Mouse (Mus musculus) testis, adult 2 months (tissue): ENCODE measurements around the gene Rcsd1. TPM values are rescaled to one million over a fixed set of nuclear protein-coding genes. Genes with fewer than 3 reads are reported as not detected.

Source experiments
- H3K27ac ChIP-seq: fragments of 200-500 bp; 2 replicates; pipeline ENCODE4 v1.5.1; 2012; ENCODE audit warnings: low read depth, low read length; ENCODE audit not compliant: control insufficient read depth, insufficient read depth
- H3K27me3 ChIP-seq: fragments of 200-500 bp; 2 replicates; pipeline ENCODE4 v1.6.1; 2012; ENCODE audit warnings: mild to moderate bottlenecking, low read length, moderate library complexity; ENCODE audit not compliant: control insufficient read depth, insufficient read depth
- H3K36me3 ChIP-seq: fragments of 200-500 bp; 2 replicates; pipeline ENCODE4 v1.6.1; 2012; ENCODE audit warnings: mild to moderate bottlenecking, low read length; ENCODE audit not compliant: control insufficient read depth, insufficient read depth
- H3K4me1 ChIP-seq: fragments of 200-500 bp; 2 replicates; pipeline ENCODE4 v1.6.1; 2012; ENCODE audit warnings: low read length; ENCODE audit not compliant: control insufficient read depth, insufficient read depth
- H3K4me3 ChIP-seq: fragments of 200-500 bp; 2 replicates; pipeline ENCODE4 v1.5.1; 2012; ENCODE audit warnings: low read depth, mild to moderate bottlenecking, low read length, moderate library complexity, mixed read lengths; ENCODE audit not compliant: control insufficient read depth
- CTCF ChIP-seq: fragments of 200-500 bp; IDR thresholded peaks from 2 replicates; pipeline ENCODE4 v1.5.1; 2012; ENCODE audit warnings: low read depth, mild to moderate bottlenecking, inconsistent platforms, low read length, moderate library complexity; ENCODE audit not compliant: control insufficient read depth, insufficient read depth, insufficient replicate concordance
- POLR2A ChIP-seq: fragments of 200-500 bp; IDR thresholded peaks from 2 replicates; pipeline ENCODE4 v1.6.1; 2012; ENCODE audit warnings: low read depth, mild to moderate bottlenecking, inconsistent platforms, low read length, moderate library complexity; ENCODE audit not compliant: control insufficient read depth
- polyA plus RNA-seq: library from polyadenylated mRNA; depleted of rRNA; stranded (reverse); fragments of >200 nt; gene quantifications from 2 replicates; pipeline ENCODE4 v1.2.3, GENCODE M21; 2012

Gene Rcsd1
- polyA plus RNA-seq, 1 experiment: 0.89 TPM

DNA sequence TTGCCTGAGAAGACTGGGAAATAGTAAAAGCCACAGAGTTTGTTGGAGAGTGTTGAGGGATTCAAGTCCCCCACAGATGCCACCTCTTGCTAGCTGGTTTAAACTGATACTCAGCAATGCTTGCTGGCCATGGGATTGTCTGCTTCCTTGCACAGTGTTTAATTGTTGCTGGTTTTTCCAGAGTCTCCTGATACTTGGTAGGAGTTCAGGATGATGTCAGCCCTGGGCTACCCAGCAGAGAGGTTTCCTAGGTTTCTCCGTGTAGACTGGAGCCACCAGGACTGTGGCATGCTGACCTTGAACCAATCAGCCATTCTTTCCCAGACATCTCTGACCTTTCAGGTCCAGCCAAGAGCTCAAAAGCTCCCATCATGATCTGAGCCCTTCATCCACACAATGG lies 17.4 kb upstream of the Rcsd1 start:
- Histone ChIP-seq H3K4me3 (no peak overlapping the region), H3K27me3 (no peaks in the 10 kb centered on the region), H3K4me1 (no peaks in the 10 kb centered on the region), H3K27ac (no peak overlapping the region), H3K36me3 (no peaks in the 10 kb centered on the region)
- TF ChIP-seq CTCF (no peak), POLR2A (no peak)

- TF ChIP-seq CTCF: no peak
- no peak for TF ChIP-seq POLR2A
- H3K27ac ChIP-seq: no peak overlapping the region
Measured at GRCm38 (mm10) chr1:165725039-165725644, 15.6 kb upstream of the Rcsd1 start.

DNA sequence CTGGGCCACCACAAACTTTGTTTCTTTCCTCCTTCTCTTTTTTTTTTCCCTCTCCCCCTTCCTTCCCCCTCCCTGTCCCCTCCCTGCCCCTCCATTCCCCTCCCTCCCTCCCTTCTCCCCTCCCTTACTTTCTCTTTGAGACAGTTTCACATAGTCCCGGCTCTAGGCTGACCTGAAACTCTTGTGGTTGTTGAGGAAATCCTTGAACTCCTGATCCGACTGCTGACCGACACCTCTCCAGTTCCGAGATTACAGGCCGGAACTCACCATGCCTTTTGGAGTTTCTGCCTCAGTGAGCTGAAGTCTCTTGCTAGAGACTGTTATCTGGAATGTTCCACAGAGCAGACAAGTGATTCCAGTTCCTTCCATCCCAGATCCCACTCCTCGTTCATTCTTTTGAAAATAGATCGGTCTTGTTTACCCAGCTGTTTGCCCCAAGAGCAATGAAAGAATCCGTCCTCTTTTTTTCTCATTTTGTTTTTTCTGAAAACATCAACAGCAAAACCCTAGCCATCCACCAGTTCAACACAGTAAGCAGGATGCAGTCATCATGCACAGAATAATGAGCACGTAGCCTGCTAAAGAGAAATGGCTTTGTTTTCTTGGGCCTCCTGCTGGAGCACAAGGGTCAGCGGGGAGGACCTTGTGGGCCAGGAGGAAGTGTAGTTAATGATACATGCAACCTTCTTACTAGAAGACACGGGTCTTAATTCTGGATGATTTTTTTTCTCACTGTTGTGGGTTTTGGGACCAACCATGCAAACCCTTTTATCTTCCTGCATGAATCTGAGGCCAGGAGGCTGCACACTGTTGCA lies 14.9 kb upstream of the Rcsd1 start:
- Histone ChIP-seq H3K27me3 (no peaks in the 10 kb centered on the region), H3K4me1 (no peaks in the 10 kb centered on the region), H3K27ac (no peak overlapping the region), H3K36me3 (no peaks in the 10 kb centered on the region), H3K4me3 (no peak overlapping the region)
- no peak for TF ChIP-seq POLR2A
- TF ChIP-seq CTCF: no peak

More at GRCm38 (mm10) chr1:165725039-165725644, 15.6 kb upstream of the Rcsd1 start:
- Histone ChIP-seq H3K27me3 (no peaks in the 10 kb centered on the region), H3K36me3 (no peaks in the 10 kb centered on the region), H3K4me1 (no peaks in the 10 kb centered on the region), H3K4me3 (no peak overlapping the region)

DNA sequence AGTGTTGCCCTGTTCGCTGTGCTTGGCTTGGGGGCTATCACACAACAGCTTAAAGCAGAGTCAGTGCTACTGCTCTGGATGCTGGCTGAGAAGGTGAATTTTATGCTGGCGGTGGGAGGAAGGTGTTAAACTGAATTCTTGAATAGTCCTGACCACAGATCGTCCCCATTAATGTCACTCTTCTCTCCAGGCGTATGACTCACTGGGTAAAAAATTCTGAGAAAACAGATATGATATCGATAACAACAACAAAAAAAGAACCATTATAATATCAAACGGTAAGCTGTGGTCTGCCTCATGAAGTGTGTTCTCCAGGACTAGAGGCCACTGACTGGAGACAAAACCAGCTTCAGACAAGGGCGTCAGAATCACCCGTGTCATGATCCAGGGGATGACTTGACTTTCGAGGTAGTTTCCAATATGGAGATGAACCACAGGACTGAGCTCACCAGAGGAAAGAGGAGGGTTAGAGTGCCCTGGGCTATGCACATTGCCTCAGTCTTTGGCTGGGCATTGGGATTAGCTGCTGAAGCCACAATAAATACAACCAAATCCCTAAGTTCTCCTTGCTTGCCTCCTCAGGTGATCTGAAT lies 13.1 kb upstream of the Rcsd1 start:
- no peak overlapping the region for H3K27ac ChIP-seq
- H3K4me1 ChIP-seq: no peaks in the 10 kb centered on the region; the same call in none of the 2 replicates
- H3K36me3 ChIP-seq: no peaks in the 10 kb centered on the region
- TF ChIP-seq CTCF (no peak), POLR2A (no peak)
- H3K4me3 ChIP-seq: no peak overlapping the region
- no peaks in the 10 kb centered on the region for H3K27me3 ChIP-seq

GRCm38 (mm10) chr1:165718543-165719105 lies 9.1 kb upstream of the Rcsd1 start:
- no peaks in the 10 kb centered on the region; the same call in none of the 2 replicates for H3K4me1 ChIP-seq
- no peaks in the 10 kb centered on the region for H3K27me3 ChIP-seq
- H3K27ac ChIP-seq: peak overlapping the region; percentile 33
- H3K36me3 ChIP-seq: no peaks in the 10 kb centered on the region
- no peak overlapping the region; the same call in 1 of the 2 replicates for H3K4me3 ChIP-seq
- TF ChIP-seq CTCF (no peak), POLR2A (no peak)

GRCm38 (mm10) chr1:165717711-165718542 lies 8.4 kb upstream of the Rcsd1 start:
- H3K4me3 ChIP-seq: no peak overlapping the region; the same call in 1 of the 2 replicates
- H3K27me3 ChIP-seq: no peaks in the 10 kb centered on the region
- H3K36me3 ChIP-seq: no peaks in the 10 kb centered on the region
- no peaks in the 10 kb centered on the region; the same call in none of the 2 replicates for H3K4me1 ChIP-seq
- peak overlapping the region; percentile 56 for H3K27ac ChIP-seq
- no peak for TF ChIP-seq CTCF
- TF ChIP-seq POLR2A: no peak
